Mouse (Mus musculus): ENCODE measurements around the gene Cib3. TPM values are rescaled to one million over a fixed set of nuclear protein-coding genes. Genes with fewer than 3 reads are reported as not detected.
A peak's percentile ranks its signal among the peaks of the same experiment; 100 is the strongest.

Gene Cib3
- polyA plus RNA-seq (2015; fragmentation: Nextera tagmentation; extraction: Ambion mirVana), result not detected in 2 replicates

- no peak within 1 kb of the TSS for H3K4me3 ChIP-seq
- WGBS, result 63% methylated on average over 4 of the region's 4 CpGs
Observed at GRCm38 (mm10) chr8:72212751-72213150, at the start of gene Cib3. Cib3 (minus strand) TSS chr8:72212837.

GRCm38 (mm10) chr8:72261872-72262271 lies 49.2 kb upstream of the Cib3 start:
- no peaks in the 10 kb centered on the region for H3K4me1 ChIP-seq
- no peak for ATAC-seq (replicated peaks)
- H3K36me3 ChIP-seq, result no peaks in the 10 kb centered on the region
- no peak overlapping the region for H3K27ac ChIP-seq (replicated peaks)
- H3K9ac ChIP-seq (replicated peaks), result no peak overlapping the region
- no peak overlapping the region for H3K4me2 ChIP-seq (replicated peaks)
- no peak overlapping the region for H3K4me3 ChIP-seq
- no peaks in the 10 kb centered on the region for H3K27me3 ChIP-seq
- WGBS, result 46% methylated on average over 5 of the region's 5 CpGs
- H3K9me3 ChIP-seq, result no peaks in the 10 kb centered on the region

More at GRCm38 (mm10) chr8:72212751-72213150, at the start of gene Cib3:
- ATAC-seq (replicated peaks), result no peak
- Histone ChIP-seq H3K4me2 (replicated peaks) (no peak within 1 kb of the TSS), H3K27ac (replicated peaks) (no peak within 1 kb of the TSS), H3K9me3 (no peaks in the 10 kb centered on the region), H3K27me3 (peaks cover under 1% of the 10 kb centered on the region; the same call in 1 of the 2 replicates), H3K9ac (replicated peaks) (no peak within 1 kb of the TSS), H3K4me1 (no peaks in the 10 kb centered on the region), H3K36me3 (no peaks in the 10 kb centered on the region)

- Histone ChIP-seq H3K9me3 (no peaks in the 10 kb centered on the region), H3K27me3 (no peaks in the 10 kb centered on the region), H3K27ac (replicated peaks) (no peak overlapping the region), H3K4me3 (no peak overlapping the region), H3K36me3 (no peaks in the 10 kb centered on the region), H3K4me1 (no peaks in the 10 kb centered on the region), H3K4me2 (replicated peaks) (no peak overlapping the region), H3K9ac (replicated peaks) (no peak overlapping the region)
- ATAC-seq (replicated peaks), result no peak
Observed at GRCm38 (mm10) chr8:72261431-72261830, 48.8 kb upstream of the Cib3 start.

- H3K27me3 ChIP-seq, result no peaks in the 10 kb centered on the region
- no peak overlapping the region for H3K27ac ChIP-seq (replicated peaks)
- WGBS, result 28% methylated on average over 2 of the region's 2 CpGs
- ATAC-seq (replicated peaks), result peak; percentile 61
- H3K9me3 ChIP-seq, result no peaks in the 10 kb centered on the region
- no peak overlapping the region for H3K9ac ChIP-seq (replicated peaks)
- no peak overlapping the region for H3K4me3 ChIP-seq
- H3K4me2 ChIP-seq (replicated peaks), result no peak overlapping the region
- no peaks in the 10 kb centered on the region for H3K4me1 ChIP-seq
- H3K36me3 ChIP-seq, result no peaks in the 10 kb centered on the region
Observed at GRCm38 (mm10) chr8:72261019-72261418, 48.4 kb upstream of the Cib3 start.

- WGBS, result 73% methylated on average over 4 of the region's 4 CpGs
- Histone ChIP-seq H3K27ac (replicated peaks) (no peak overlapping the region), H3K9ac (replicated peaks) (no peak overlapping the region), H3K36me3 (no peaks in the 10 kb centered on the region), H3K4me1 (no peaks in the 10 kb centered on the region), H3K9me3 (no peaks in the 10 kb centered on the region), H3K27me3 (no peaks in the 10 kb centered on the region), H3K4me2 (replicated peaks) (no peak overlapping the region), H3K4me3 (no peak overlapping the region)
- ATAC-seq (replicated peaks), result no peak; the same call in 1 of the 2 replicates
Observed at GRCm38 (mm10) chr8:72260585-72260984, 47.9 kb upstream of the Cib3 start.

GRCm38 (mm10) chr8:72259862-72260261 lies 47.2 kb upstream of the Cib3 start:
- H3K9ac ChIP-seq (replicated peaks), result no peak overlapping the region
- H3K36me3 ChIP-seq, result no peaks in the 10 kb centered on the region
- H3K27ac ChIP-seq (replicated peaks), result no peak overlapping the region
- no peak overlapping the region for H3K4me3 ChIP-seq
- WGBS, result 73% methylated on average over 2 of the region's 2 CpGs
- H3K4me2 ChIP-seq (replicated peaks), result no peak overlapping the region
- no peak for ATAC-seq (replicated peaks)
- H3K27me3 ChIP-seq, result no peaks in the 10 kb centered on the region
- H3K9me3 ChIP-seq, result no peaks in the 10 kb centered on the region
- H3K4me1 ChIP-seq, result no peaks in the 10 kb centered on the region

GRCm38 (mm10) chr8:72257902-72258238 lies 45.2 kb upstream of the Cib3 start:
- Histone ChIP-seq H3K9ac (replicated peaks) (no peak overlapping the region), H3K27ac (replicated peaks) (no peak overlapping the region), H3K27me3 (no peaks in the 10 kb centered on the region), H3K9me3 (no peaks in the 10 kb centered on the region), H3K36me3 (peaks cover 14% of the 10 kb centered on the region), H3K4me2 (replicated peaks) (no peak overlapping the region), H3K4me1 (no peaks in the 10 kb centered on the region), H3K4me3 (no peak overlapping the region)
- ATAC-seq (replicated peaks), result no peak
- 89% methylated on average over 1 of the region's 1 CpGs for WGBS

GRCm38 (mm10) chr8:72257171-72257901 lies 44.7 kb upstream of the Cib3 start:
- H3K4me2 ChIP-seq (replicated peaks), result no peak overlapping the region
- no peak overlapping the region for H3K27ac ChIP-seq (replicated peaks)
- no peaks in the 10 kb centered on the region for H3K9me3 ChIP-seq
- H3K27me3 ChIP-seq, result no peaks in the 10 kb centered on the region
- H3K4me1 ChIP-seq, result no peaks in the 10 kb centered on the region
- peaks cover 20% of the 10 kb centered on the region for H3K36me3 ChIP-seq
- H3K4me3 ChIP-seq, result no peak overlapping the region
- 57% methylated on average over 7 of the region's 7 CpGs for WGBS
- ATAC-seq (replicated peaks), result 0 out of 2 replicates have a peak, but pooled peaks have one; percentile 17
- H3K9ac ChIP-seq (replicated peaks), result no peak overlapping the region

GRCm38 (mm10) chr8:72244610-72245009 lies 32.0 kb upstream of the Cib3 start:
- no peak overlapping the region for H3K9ac ChIP-seq (replicated peaks)
- H3K4me1 ChIP-seq, result peaks cover 22% of the 10 kb centered on the region
- H3K4me3 ChIP-seq, result no peak overlapping the region
- 70% methylated on average over 2 of the region's 2 CpGs for WGBS
- H3K27me3 ChIP-seq, result no peaks in the 10 kb centered on the region
- peaks cover 6% of the 10 kb centered on the region; the same call in 1 of the 2 replicates for H3K36me3 ChIP-seq
- no peak for ATAC-seq (replicated peaks)
- H3K27ac ChIP-seq (replicated peaks), result no peak overlapping the region
- no peak overlapping the region for H3K4me2 ChIP-seq (replicated peaks)
- no peaks in the 10 kb centered on the region for H3K9me3 ChIP-seq

- Histone ChIP-seq H3K4me2 (replicated peaks) (no peak overlapping the region), H3K4me3 (no peak overlapping the region), H3K27ac (replicated peaks) (no peak overlapping the region), H3K27me3 (no peaks in the 10 kb centered on the region), H3K4me1 (peaks cover 24% of the 10 kb centered on the region), H3K9me3 (no peaks in the 10 kb centered on the region), H3K9ac (replicated peaks) (no peak overlapping the region), H3K36me3 (no peaks in the 10 kb centered on the region; the same call in 1 of the 2 replicates)
- 96% methylated on average over 1 of the region's 1 CpGs for WGBS
- ATAC-seq (replicated peaks), result no peak
Observed at GRCm38 (mm10) chr8:72242226-72242625, 29.6 kb upstream of the Cib3 start.

- ATAC-seq (replicated peaks), result no peak
- Histone ChIP-seq H3K27me3 (no peaks in the 10 kb centered on the region), H3K36me3 (no peaks in the 10 kb centered on the region; the same call in 1 of the 2 replicates), H3K4me2 (replicated peaks) (peak overlapping the region; percentile 77), H3K9me3 (no peaks in the 10 kb centered on the region), H3K27ac (replicated peaks) (no peak overlapping the region), H3K9ac (replicated peaks) (peak overlapping the region; percentile 87), H3K4me1 (peaks cover 24% of the 10 kb centered on the region), H3K4me3 (peak overlapping the region; percentile 96)
- 55% methylated on average over 7 of the region's 7 CpGs for WGBS
Observed at GRCm38 (mm10) chr8:72240951-72241350, 28.3 kb upstream of the Cib3 start.

GRCm38 (mm10) chr8:72240403-72240763 lies 27.7 kb upstream of the Cib3 start:
- under 1% methylated on average over 24 of the region's 24 CpGs for WGBS
- Histone ChIP-seq H3K9ac (replicated peaks) (peak overlapping the region; percentile 87), H3K9me3 (no peaks in the 10 kb centered on the region), H3K4me3 (peak overlapping the region; percentile 96), H3K4me1 (peaks cover 24% of the 10 kb centered on the region), H3K27ac (replicated peaks) (peak overlapping the region; percentile 99), H3K27me3 (no peaks in the 10 kb centered on the region), H3K36me3 (no peaks in the 10 kb centered on the region), H3K4me2 (replicated peaks) (peak overlapping the region; percentile 77)
- no peak for ATAC-seq (replicated peaks)

Data from forebrain, embryonic 15.5 days (tissue).